Mouse (Mus musculus): Measurements from ENCODE around the gene Atg9b. TPM values are rescaled to one million over a fixed set of nuclear protein-coding genes. Genes with fewer than 3 reads are reported as not detected.
"Not testable (repeated sequence)": the region's sequence is repeated elsewhere in the genome, so short reads cannot be mapped to it uniquely, and the experiment has no call there.

Gene Atg9b
- polyA plus RNA-seq, 1 experiment from 2014 or later, result 0.61 TPM

- ATAC-seq, result no peak
- Histone ChIP-seq H3K27me3 (replicated peaks; ENCODE audit: control insufficient read depth, insufficient read depth, low read length) (no peaks in the 10 kb centered on the region), H3K9me3 (ENCODE audit: control insufficient read depth) (no peaks in the 10 kb centered on the region), H3K27ac (ENCODE audit: low read depth, low read length) (no peak overlapping the region), H3K4me2 (replicated peaks; ENCODE audit: low read depth) (no peak overlapping the region), H3K4me1 (replicated peaks; ENCODE audit: control insufficient read depth, insufficient read depth, low read length) (no peaks in the 10 kb centered on the region), H3K9ac (ENCODE audit: low read depth, low read length) (no peak overlapping the region), H3K4me3 (ENCODE audit: low read depth, low read length) (no peak overlapping the region), H3K36me3 (ENCODE audit: control insufficient read depth, insufficient read depth) (peaks cover 56% of the 10 kb centered on the region)
- WGBS, result 91% methylated on average over 5 of the region's 5 CpGs
- no peak for TF ChIP-seq CTCF (IDR thresholded peaks at IDR 0.05; ENCODE audit: low read depth)
Observed at GRCm38 (mm10) chr5:24400911-24401605, 9.1 kb upstream of the Atg9b start.

DNA sequence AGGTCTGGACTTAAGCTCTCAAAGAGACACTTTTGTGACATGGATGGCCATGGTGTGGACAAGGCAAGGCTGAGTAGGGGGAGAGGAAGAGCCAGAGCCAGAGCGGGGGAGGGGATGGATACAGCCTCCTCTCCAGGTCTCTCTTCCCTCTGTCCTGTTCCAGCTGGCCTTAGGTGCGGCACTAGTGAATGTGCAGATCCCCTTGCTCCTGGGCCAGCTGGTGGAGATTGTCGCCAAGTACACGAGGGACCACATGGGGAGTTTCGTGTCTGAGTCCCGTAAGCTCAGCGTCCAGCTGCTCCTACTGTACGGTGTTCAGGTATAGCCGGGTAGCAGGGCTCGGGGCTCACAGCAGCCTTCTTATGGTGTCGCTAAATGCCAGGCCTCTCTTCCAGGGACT, 8.4 kb upstream of the Atg9b start:
- no peak overlapping the region for H3K27ac ChIP-seq (ENCODE audit: low read depth, low read length)
- 94% methylated on average over 11 of the region's 11 CpGs for WGBS
- no peak overlapping the region for H3K4me2 ChIP-seq (replicated peaks; ENCODE audit: low read depth)
- H3K9me3 ChIP-seq (ENCODE audit: control insufficient read depth), result no peaks in the 10 kb centered on the region
- no peaks in the 10 kb centered on the region for H3K4me1 ChIP-seq (replicated peaks; ENCODE audit: control insufficient read depth, insufficient read depth, low read length)
- no peak overlapping the region for H3K9ac ChIP-seq (ENCODE audit: low read depth, low read length)
- no peak overlapping the region for H3K4me3 ChIP-seq (ENCODE audit: low read depth, low read length)
- TF ChIP-seq CTCF (IDR thresholded peaks at IDR 0.05; ENCODE audit: low read depth), result no peak
- ATAC-seq, result no peak
- H3K36me3 ChIP-seq (ENCODE audit: control insufficient read depth, insufficient read depth), result peaks cover 49% of the 10 kb centered on the region
- H3K27me3 ChIP-seq (replicated peaks; ENCODE audit: control insufficient read depth, insufficient read depth, low read length), result no peaks in the 10 kb centered on the region

DNA sequence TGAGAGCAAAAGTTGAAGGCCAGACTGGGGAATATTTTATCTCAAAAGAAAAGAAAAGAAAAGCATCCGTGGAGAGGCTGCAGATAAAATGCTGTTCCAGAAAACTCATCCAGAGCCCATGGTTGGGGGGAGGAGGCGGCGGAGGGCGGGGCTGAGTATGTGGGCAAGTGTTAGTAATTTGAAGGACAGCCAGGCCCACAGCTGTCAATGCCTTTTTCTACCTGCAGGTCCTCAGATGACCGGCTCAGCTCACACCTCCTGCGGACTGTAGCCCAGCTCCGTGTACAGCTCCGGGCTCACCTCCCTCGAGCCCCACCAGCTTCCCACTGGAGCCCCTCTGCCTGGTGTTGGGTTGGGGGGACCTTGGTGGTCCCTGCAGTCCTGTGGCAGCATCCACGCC, 7.7 kb upstream of the Atg9b start:
- WGBS, result 91% methylated on average over 10 of the region's 10 CpGs
- H3K4me3 ChIP-seq (ENCODE audit: low read depth, low read length), result no peak overlapping the region
- TF ChIP-seq CTCF (IDR thresholded peaks at IDR 0.05; ENCODE audit: low read depth), result no peak
- H3K27me3 ChIP-seq (replicated peaks; ENCODE audit: control insufficient read depth, insufficient read depth, low read length), result no peaks in the 10 kb centered on the region
- H3K9me3 ChIP-seq (ENCODE audit: control insufficient read depth), result no peaks in the 10 kb centered on the region
- H3K4me2 ChIP-seq (replicated peaks; ENCODE audit: low read depth), result no peak overlapping the region
- no peak for ATAC-seq
- H3K9ac ChIP-seq (ENCODE audit: low read depth, low read length), result no peak overlapping the region
- no peak overlapping the region for H3K27ac ChIP-seq (ENCODE audit: low read depth, low read length)
- no peaks in the 10 kb centered on the region for H3K4me1 ChIP-seq (replicated peaks; ENCODE audit: control insufficient read depth, insufficient read depth, low read length)
- peaks cover 44% of the 10 kb centered on the region for H3K36me3 ChIP-seq (ENCODE audit: control insufficient read depth, insufficient read depth)

- not testable (repeated sequence) for H3K4me1 ChIP-seq (replicated peaks; ENCODE audit: control insufficient read depth, insufficient read depth, low read length); H3K9ac ChIP-seq (ENCODE audit: low read depth, low read length); H3K4me3 ChIP-seq (ENCODE audit: low read depth, low read length); H3K27ac ChIP-seq (ENCODE audit: low read depth, low read length); ATAC-seq; H3K9me3 ChIP-seq (ENCODE audit: control insufficient read depth); H3K4me2 ChIP-seq (replicated peaks; ENCODE audit: low read depth); H3K27me3 ChIP-seq (replicated peaks; ENCODE audit: control insufficient read depth, insufficient read depth, low read length)
- H3K36me3 ChIP-seq (ENCODE audit: control insufficient read depth, insufficient read depth), result peaks cover 15% of the 10 kb centered on the region; the same call in 1 of the 2 replicates
- WGBS, result 81% methylated on average over 6 of the region's 6 CpGs
- peak; percentile 41 for TF ChIP-seq CTCF (IDR thresholded peaks at IDR 0.05; ENCODE audit: low read depth)
Observed at GRCm38 (mm10) chr5:24396254-24396653, 4.3 kb upstream of the Atg9b start.

DNA sequence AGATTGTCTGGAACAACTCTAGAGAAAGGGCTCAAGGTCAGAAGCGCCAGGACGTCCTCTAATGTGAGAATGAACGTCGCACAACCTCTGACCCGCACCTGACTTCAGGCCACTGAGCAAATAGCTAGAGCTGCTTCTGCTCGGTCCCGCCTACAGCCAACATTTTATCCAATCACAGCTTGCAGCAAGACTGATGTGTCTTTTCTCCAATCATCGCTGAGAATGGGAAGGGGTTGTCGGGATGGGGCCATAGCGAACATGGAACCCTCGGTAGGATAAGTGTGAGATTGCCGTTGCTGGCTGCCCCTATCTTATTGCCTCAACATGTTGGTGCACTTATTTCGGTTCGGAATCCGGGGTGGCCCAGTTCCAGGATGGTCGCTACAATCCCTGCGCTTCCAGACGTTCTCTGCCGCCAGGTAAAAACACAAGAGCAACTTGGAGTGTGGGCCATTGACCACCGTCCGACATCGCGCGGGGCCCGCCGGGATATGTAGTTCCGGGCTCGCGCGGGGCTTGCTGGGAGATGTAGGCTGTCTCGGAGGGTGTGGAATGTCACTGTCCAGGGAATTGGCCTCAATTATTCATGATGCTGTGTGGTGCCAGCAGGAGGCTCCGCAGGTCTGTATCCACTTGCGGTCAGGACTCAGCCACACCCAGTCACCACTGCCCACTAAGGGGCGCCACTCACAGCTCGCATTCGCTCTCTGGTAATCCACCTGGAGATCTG, 2.4 kb upstream of the Atg9b start:
- H3K9ac ChIP-seq (ENCODE audit: low read depth, low read length), result peak overlapping the region; percentile 46
- WGBS, result under 1% methylated on average over 36 of the region's 36 CpGs

DNA sequence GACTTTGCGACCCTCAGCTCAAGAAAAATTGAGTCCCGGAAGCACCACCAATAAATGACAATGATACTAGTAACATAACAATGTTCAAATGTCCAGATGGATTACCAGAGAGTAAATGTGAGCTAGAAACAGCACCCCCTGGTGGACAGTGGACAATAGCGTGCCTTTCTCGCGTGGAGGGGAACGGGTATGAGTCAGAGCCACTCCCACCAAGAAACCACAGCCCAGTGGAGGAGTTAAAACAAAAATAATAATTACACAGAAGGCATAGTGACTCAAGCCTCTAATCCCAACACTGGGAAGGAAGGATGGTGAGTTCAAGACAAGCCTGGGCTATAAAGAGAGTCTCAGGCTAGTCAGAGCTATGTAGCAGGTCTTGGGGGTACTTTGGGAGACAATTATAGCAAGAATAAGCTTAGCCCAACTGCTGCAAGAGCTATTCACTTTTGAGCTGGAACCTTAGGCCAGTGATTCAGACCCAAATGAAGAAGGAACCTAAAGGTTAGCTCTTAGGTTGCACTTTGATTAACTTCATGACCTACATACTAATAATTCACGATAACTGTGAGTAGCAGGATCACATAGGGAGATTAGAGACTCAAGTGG, 1.6 kb upstream of the Atg9b start, which contains the start of gene Abcb8:
Gene Abcb8, plus strand, starts transcription at position 272 of the 606 bp plus-strand sequence.
- 0 out of 2 replicates have a peak, but pooled peaks cover 2% of the 10 kb centered on the region for H3K4me1 ChIP-seq (replicated peaks; ENCODE audit: control insufficient read depth, insufficient read depth, low read length)
- 0 out of 2 replicates have a peak, but pooled peaks cover under 1% of the 10 kb centered on the region for H3K27me3 ChIP-seq (replicated peaks; ENCODE audit: control insufficient read depth, insufficient read depth, low read length)
- peak within 1 kb of the TSS; percentile 63 for H3K4me3 ChIP-seq (ENCODE audit: low read depth, low read length)
- H3K4me2 ChIP-seq (replicated peaks; ENCODE audit: low read depth), result peak within 1 kb of the TSS; percentile 64
- H3K36me3 ChIP-seq (ENCODE audit: control insufficient read depth, insufficient read depth), result no peaks in the 10 kb centered on the region
- 17% methylated on average over 7 of the region's 7 CpGs for WGBS
- no peak for ATAC-seq
- peak within 1 kb of the TSS; percentile 46 for H3K9ac ChIP-seq (ENCODE audit: low read depth, low read length)
- no peaks in the 10 kb centered on the region for H3K9me3 ChIP-seq (ENCODE audit: control insufficient read depth)
- peak; percentile 92 for TF ChIP-seq CTCF (IDR thresholded peaks at IDR 0.05; ENCODE audit: low read depth)
- H3K27ac ChIP-seq (ENCODE audit: low read depth, low read length), result peak within 1 kb of the TSS; percentile 75

More for the DNA sequence above, 2.4 kb upstream of the Atg9b start:
- Histone ChIP-seq H3K27ac (ENCODE audit: low read depth, low read length) (peak overlapping the region; percentile 75), H3K4me3 (ENCODE audit: low read depth, low read length) (peak overlapping the region; percentile 63), H3K4me1 (replicated peaks; ENCODE audit: control insufficient read depth, insufficient read depth, low read length) (0 out of 2 replicates have a peak, but pooled peaks cover 2% of the 10 kb centered on the region), H3K4me2 (replicated peaks; ENCODE audit: low read depth) (peak overlapping the region; percentile 64), H3K27me3 (replicated peaks; ENCODE audit: control insufficient read depth, insufficient read depth, low read length) (no peaks in the 10 kb centered on the region), H3K9me3 (ENCODE audit: control insufficient read depth) (no peaks in the 10 kb centered on the region), H3K36me3 (ENCODE audit: control insufficient read depth, insufficient read depth) (no peaks in the 10 kb centered on the region)
- peak; percentile 93 for ATAC-seq
- TF ChIP-seq CTCF (IDR thresholded peaks at IDR 0.05; ENCODE audit: low read depth), result peak; percentile 89
